Mouse (Mus musculus) brain, embryonic 18.5 days (tissue): ENCODE measurements around the gene Gpr39.

ENCODE experiments used
- DNase-seq: peaks from one replicate; pipeline ENCODE4 v3.0.0-alpha.2; 2012; ENCODE audit warnings: low read depth, low spot score

The Gpr39 gene

DNA sequence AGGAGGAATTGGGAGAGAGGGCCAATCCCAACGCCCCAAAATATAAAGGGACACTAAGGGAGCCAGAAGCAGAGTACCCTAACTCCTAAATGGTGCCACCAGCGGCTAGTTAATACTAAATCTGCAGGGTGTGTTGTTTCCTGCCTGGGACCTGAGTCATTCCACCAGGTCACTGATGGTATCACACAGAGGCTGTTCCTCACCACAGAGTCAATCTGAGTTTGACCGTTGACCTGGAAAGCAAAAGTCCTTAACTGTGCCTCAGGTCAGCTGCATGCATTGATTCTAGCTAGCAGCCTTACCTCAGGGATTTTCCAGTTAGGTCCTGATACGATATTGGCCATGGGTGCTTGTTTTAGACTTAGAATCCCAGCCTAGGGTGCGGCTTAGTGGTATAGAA, 17.5 kb downstream of the Gpr39 start:
- DNase-seq: no peak

- no peak for DNase-seq
Measured at GRCm38 (mm10) chr1:125701101-125701590, 24.4 kb downstream of the Gpr39 start.

DNA sequence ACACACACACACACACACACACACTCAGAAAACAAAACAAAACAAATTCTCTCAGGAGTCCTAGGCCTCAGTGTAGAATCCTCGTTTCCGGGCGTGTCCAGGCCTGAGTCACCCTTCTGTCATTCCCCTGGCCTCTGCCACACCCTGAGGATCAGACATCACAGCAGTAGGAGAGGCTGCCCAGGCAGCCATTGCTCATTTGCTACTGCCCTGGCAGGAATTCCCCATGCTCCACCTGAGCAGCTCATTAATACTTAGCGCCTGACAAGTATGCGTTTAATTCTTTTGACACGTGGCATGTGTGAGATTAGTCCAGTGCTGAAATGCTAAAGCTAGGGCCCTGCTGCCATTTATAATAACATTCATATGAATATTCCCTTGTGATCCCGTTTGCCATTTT, 25.0 kb downstream of the Gpr39 start:
- no peak for DNase-seq

DNA sequence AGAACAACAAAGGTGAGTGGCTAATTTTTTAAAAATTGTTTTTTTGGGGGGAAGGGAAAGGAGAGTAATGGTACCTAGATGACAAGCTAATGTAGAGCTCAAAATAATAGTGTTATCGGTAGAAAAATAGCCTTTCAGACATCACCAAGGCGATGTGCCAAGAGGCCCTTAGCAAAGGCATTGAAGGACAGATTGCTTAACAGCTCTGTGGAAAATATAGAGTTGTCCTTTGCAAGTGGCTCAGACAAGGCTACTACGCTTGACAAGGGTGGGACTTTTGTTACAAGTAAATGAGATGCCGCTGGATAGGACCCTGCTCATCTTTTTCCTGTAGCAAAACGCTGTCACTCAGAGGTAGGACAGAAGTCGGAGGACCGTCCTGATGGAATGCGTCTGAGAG, 25.5 kb downstream of the Gpr39 start:
- no peak for DNase-seq

GRCm38 (mm10) chr1:125705412-125705811, 28.6 kb downstream of the Gpr39 start:
- DNase-seq: no peak

- DNase-seq: no peak
Measured at GRCm38 (mm10) chr1:125715286-125715685, 38.5 kb downstream of the Gpr39 start.

- no peak for DNase-seq
Measured at GRCm38 (mm10) chr1:125716241-125716640, 39.4 kb downstream of the Gpr39 start.

- DNase-seq: no peak
Measured at GRCm38 (mm10) chr1:125717906-125718305, 41.1 kb downstream of the Gpr39 start.

DNA sequence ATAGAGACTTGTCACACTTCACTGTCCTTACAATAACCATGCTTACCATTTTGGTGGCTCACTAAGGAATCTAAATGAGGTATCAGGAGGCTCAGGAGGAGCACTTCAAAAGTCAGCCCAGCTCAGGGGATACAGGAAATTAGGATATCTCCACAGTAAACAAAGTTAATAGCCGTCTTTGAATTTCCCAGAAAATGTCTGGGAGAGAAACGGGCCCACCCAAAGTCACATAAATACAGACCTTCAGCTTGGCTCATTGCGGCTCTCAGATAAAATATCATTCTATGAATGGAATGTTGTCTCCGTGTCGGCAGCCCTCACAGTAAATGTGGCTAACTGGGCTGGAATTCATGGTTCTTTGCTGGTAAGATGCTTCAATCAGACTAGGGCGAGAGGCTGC, 42.3 kb downstream of the Gpr39 start:
- DNase-seq: no peak

DNA sequence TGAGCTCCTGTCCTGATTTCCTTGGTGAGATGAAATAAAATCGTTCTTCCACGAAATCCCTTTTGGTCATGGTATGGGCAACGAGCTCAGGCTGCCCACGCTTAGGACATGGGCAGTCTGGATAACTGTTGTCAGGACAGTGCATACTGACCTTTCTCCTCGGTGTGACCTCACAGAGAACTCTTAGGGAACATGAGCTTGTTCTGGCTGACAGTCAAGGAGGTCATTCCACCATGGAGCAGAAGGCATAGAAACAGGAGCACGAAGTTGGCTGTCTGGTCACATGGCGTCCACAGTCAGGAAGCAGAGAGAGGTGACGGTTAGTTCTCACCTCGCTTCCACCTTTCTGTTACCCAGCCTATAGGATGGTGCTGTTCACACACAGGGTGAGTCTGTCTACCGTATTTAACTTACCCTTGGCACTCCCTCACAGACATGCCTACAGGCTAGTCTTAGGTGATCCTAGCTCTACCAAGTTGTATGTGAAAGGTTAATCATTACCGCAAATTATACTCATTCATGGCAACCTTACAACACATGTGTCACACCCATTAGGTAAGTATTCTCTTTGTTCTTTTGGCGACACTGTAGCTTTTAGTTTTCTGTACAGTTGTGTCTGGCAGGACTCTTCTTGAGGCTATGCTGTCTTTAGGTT, 44.4 kb downstream of the Gpr39 start:
- no peak for DNase-seq

- peak; percentile 34 for DNase-seq
Measured at GRCm38 (mm10) chr1:125724304-125724703, 47.5 kb downstream of the Gpr39 start.

DNA sequence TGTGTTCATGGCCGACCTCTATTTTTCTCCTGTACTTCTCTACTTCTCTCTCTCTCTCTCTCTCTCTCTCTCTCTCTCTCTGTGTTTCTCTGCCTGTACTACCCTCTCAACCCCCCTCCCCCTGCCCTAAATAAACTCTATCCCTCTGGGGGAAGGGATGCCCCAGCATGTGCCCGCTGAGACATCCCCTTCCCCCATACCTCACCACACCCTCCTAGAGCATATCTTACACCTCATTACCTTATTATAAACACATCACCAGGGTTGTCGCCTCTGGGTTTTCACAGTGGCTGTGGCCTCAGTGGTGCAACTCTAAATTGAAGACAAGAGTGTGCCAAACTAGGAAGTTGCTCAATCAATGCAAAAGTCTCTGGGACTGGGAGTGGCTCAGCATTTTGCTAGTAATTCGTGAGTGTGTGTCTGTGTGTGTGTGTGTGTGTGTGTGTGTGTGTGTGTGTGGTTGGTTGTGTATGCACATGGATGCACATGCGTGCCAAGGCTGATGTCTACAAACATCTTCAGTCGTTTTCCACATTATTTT, 52.3 kb downstream of the Gpr39 start:
- DNase-seq: no peak

DNA sequence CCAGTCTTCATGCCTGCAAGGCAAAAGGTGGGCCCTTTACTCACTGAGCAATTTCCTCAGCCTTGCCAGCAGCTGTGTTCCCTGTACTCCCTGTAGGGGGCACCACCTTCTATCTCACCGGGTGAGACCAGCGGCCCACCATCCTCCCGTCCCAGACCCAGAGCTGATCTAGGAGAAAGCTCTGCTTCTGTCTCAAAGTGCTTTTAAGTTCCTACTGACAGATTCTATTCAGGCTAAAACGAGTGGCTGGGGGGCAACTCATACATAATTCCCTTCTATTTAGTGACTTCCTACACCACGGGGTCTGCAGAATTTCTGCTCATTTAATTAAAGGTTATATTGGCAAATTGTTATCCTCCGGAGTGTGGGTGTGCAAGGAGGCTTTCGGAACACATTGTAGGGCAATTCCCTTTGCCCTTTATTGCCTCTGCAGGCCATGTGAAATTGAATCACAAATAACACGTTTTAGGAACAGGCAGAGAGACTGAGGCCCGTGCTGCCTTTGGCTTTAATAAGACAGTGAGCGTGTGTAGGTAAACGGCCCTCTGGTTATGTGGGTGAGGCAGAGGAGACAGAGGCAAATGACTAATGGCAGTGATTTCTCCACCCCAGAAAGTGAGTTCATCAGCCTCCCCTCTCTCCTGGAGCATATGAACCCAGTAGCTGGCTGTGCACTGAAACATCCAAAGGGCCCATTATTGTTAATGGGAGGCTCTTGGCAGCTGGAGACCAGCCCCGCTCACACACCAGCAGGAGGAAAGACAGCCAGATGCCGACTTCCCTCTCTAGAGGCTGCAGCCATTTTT, 53.1 kb downstream of the Gpr39 start:
- DNase-seq: no peak

DNA sequence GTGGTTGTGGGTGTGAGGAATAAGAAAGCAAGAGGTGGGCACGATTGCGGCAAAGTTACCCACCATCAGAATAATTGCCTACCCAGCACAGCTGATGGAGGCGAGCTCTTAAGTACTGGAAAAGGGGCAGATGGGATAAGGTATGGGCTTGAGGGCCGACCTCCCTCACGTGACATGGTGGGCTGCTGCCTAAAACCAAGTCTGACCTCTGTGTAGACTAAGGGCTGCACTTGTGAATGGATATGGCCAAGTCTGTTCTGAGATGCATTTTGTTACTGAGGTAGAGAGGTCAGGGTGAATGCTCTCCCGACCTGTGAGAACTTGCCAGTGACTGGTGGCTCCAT, 53.7 kb downstream of the Gpr39 start:
- no peak for DNase-seq

GRCm38 (mm10) chr1:125731854-125732253, 55.1 kb downstream of the Gpr39 start:
- no peak for DNase-seq

GRCm38 (mm10) chr1:125744766-125745165, 68.0 kb downstream of the Gpr39 start:
- DNase-seq: no peak

DNA sequence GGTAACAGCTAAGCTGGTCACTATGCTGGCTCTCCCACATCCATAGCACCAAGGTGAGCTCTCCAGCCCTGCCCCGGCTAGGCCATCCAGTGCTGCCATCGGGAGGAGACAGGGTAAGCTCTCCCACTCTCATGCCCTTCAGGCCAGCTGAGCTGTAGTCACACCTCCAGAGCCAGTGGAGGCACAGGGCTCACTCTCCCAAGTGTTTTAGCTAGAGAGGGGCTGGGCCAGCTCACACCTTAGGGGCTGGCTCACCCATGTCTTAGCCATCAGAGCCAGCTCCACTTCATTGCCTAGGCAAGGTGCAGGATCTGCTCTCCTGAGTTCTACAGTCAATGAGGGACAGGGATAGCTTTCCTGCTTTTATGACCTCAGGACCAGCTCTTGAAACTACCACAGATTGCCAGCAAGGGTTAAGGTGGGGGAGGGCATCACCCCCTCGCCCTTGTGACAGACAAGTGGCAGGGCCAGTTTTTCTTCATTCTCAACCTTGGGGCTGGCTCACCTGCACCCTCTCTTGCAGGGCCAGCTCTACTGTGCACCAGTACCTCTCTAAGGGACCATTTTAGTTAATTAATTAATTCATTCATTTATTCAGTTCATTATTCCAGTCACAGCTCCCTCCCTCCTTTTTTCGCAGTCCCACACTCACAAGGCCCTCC, 78.7 kb downstream of the Gpr39 start:
- DNase-seq: no peak

- DNase-seq: no peak
Measured at GRCm38 (mm10) chr1:125759972-125760695, 83.3 kb downstream of the Gpr39 start.

GRCm38 (mm10) chr1:125760696-125761025, 83.9 kb downstream of the Gpr39 start:
- peak; percentile 20 for DNase-seq

GRCm38 (mm10) chr1:125762076-125762475, 85.3 kb downstream of the Gpr39 start:
- DNase-seq: no peak

GRCm38 (mm10) chr1:125789804-125790203, 113.0 kb downstream of the Gpr39 start:
- no peak for DNase-seq

GRCm38 (mm10) chr1:125800506-125800905, 123.7 kb downstream of the Gpr39 start:
- DNase-seq: no peak
